Mouse (Mus musculus) forebrain, embryonic 14.5 days (tissue): ENCODE results near the gene Gm6217. TPM values are rescaled to one million over a fixed set of nuclear protein-coding genes. Genes with fewer than 3 reads are reported as not detected.
"Not testable (repeated sequence)": the region's sequence is repeated elsewhere in the genome, so short reads cannot be mapped to it uniquely, and the experiment has no call there.

Experiments used
- ATAC-seq: fragments of 200-750 bp; cut with Nextera tagmentation; 2 replicates; pipeline ENCODE4 v1.8.0; 2017; ENCODE audit warnings: mild to moderate bottlenecking, moderate library complexity
- DNase-seq: peaks from one replicate; pipeline ENCODE4 v3.0.0-alpha.2; 2015; ENCODE audit warnings: low spot score
- H3K27ac ChIP-seq: fragments of 300-500 bp; sonication (generic); 2 replicates; pipeline ENCODE4 v1.5.1; 2014; ENCODE audit warnings: low read depth, mild to moderate bottlenecking, control low read depth, low read length, moderate library complexity
- H3K27me3 ChIP-seq: fragments of 300-500 bp; sonication (generic); replicated peaks from 2 replicates; pipeline ENCODE4 v1.6.1; 2014; ENCODE audit warnings: low read length, control low read depth, mixed read lengths; ENCODE audit not compliant: control insufficient read depth, insufficient read depth
- H3K36me3 ChIP-seq: fragments of 300-500 bp; sonication (generic); 2 replicates; pipeline ENCODE4 v1.6.1; 2014; ENCODE audit warnings: low read length, control low read depth; ENCODE audit not compliant: control insufficient read depth, insufficient read depth
- H3K4me1 ChIP-seq: fragments of 300-500 bp; sonication (generic); 2 replicates; pipeline ENCODE4 v1.6.1; 2014; ENCODE audit warnings: antibody characterized with exemption, low read length, control low read depth; ENCODE audit not compliant: control insufficient read depth, insufficient read depth
- H3K4me2 ChIP-seq: fragments of 300-500 bp; sonication (generic); 2 replicates; pipeline ENCODE4 v1.6.1; 2014; ENCODE audit warnings: mild to moderate bottlenecking, control low read depth, low read length
- H3K4me3 ChIP-seq: fragments of 300-500 bp; sonication (generic); 2 replicates; pipeline ENCODE4 v1.5.1; 2014; ENCODE audit warnings: low read depth, low read length, control low read depth
- H3K9ac ChIP-seq: fragments of 300-500 bp; sonication (generic); 2 replicates; pipeline ENCODE4 v1.6.1; 2014; ENCODE audit warnings: mild to moderate bottlenecking, low read length, control low read depth, moderate library complexity
- H3K9me3 ChIP-seq: fragments of 300-500 bp; sonication (generic); replicated peaks from 2 replicates; pipeline ENCODE4 v1.6.1; 2016; ENCODE audit warnings: low read length, control low read depth, mixed read lengths; ENCODE audit not compliant: control insufficient read depth
- WGBS: fragments of 180-500 bp; shearing (Covaris S2); extraction: QIAGEN DNeasy Blood & Tissue Kit; methylation state at CpG from one replicate; pipeline ENCODE4 v1.1.7; 2014; 5-methylcytosine and 5-hydroxymethylcytosine counted together
- polyA plus RNA-seq: library from polyadenylated mRNA; unstranded; fragments of >200 nt; fragmentation: Nextera tagmentation; extraction: Ambion mirVana; gene quantifications from 2 replicates; pipeline ENCODE4 v1.2.1, GENCODE M21; 2014

Gene Gm6217
- polyA plus RNA-seq = not detected in 2 replicates

GRCm38 (mm10) chr1:82931326-82931725 lies at the start of gene Gm6217:
Gene Gm6217, minus strand, starts transcription at chr1:82931399.
- not testable (repeated sequence) for H3K36me3 ChIP-seq, H3K27me3 ChIP-seq, ATAC-seq, H3K4me1 ChIP-seq, DNase-seq, H3K4me2 ChIP-seq, H3K9ac ChIP-seq, H3K27ac ChIP-seq, H3K4me3 ChIP-seq, H3K9me3 ChIP-seq
- no CpG with 5 or more reads among the region's 6 CpGs for WGBS

GRCm38 (mm10) chr1:82977840-82978239 lies 46.6 kb upstream of the Gm6217 start:
- H3K9ac ChIP-seq = no peak overlapping the region
- no peak for DNase-seq
- H3K4me1 ChIP-seq = no peaks in the 10 kb centered on the region
- no peaks in the 10 kb centered on the region for H3K36me3 ChIP-seq
- H3K27ac ChIP-seq = no peak overlapping the region
- H3K9me3 ChIP-seq = no peaks in the 10 kb centered on the region
- H3K27me3 ChIP-seq = no peaks in the 10 kb centered on the region
- no peak overlapping the region for H3K4me2 ChIP-seq
- no peak for ATAC-seq
- H3K4me3 ChIP-seq = no peak overlapping the region

GRCm38 (mm10) chr1:82975750-82976149 lies 44.6 kb upstream of the Gm6217 start:
- Histone ChIP-seq H3K4me3 (no peak overlapping the region), H3K9ac (no peak overlapping the region), H3K4me1 (no peaks in the 10 kb centered on the region), H3K36me3 (no peaks in the 10 kb centered on the region), H3K4me2 (no peak overlapping the region), H3K9me3 (no peaks in the 10 kb centered on the region), H3K27ac (no peak overlapping the region), H3K27me3 (no peaks in the 10 kb centered on the region)
- DNase-seq (no peak), ATAC-seq (no peak)
- WGBS = 86% methylated on average over 5 of the region's 5 CpGs

- 91% methylated on average over 9 of the region's 9 CpGs for WGBS
- no peak overlapping the region for H3K9ac ChIP-seq
- ATAC-seq (no peak), DNase-seq (no peak)
- H3K4me3 ChIP-seq = no peak overlapping the region
- no peaks in the 10 kb centered on the region for H3K27me3 ChIP-seq
- no peak overlapping the region for H3K27ac ChIP-seq
- H3K4me1 ChIP-seq = no peaks in the 10 kb centered on the region
- no peak overlapping the region for H3K4me2 ChIP-seq
- H3K36me3 ChIP-seq = no peaks in the 10 kb centered on the region
- H3K9me3 ChIP-seq = no peaks in the 10 kb centered on the region
Observed at GRCm38 (mm10) chr1:82974342-82974741, 43.1 kb upstream of the Gm6217 start.

GRCm38 (mm10) chr1:82973901-82974300 lies 42.7 kb upstream of the Gm6217 start:
- DNase-seq = no peak
- no peak for ATAC-seq
- no peak overlapping the region for H3K9ac ChIP-seq
- WGBS = 79% methylated on average over 6 of the region's 6 CpGs
- no peak overlapping the region for H3K4me2 ChIP-seq
- no peak overlapping the region for H3K27ac ChIP-seq
- H3K27me3 ChIP-seq = no peaks in the 10 kb centered on the region
- no peaks in the 10 kb centered on the region for H3K9me3 ChIP-seq
- H3K4me1 ChIP-seq = no peaks in the 10 kb centered on the region
- H3K36me3 ChIP-seq = no peaks in the 10 kb centered on the region
- no peak overlapping the region for H3K4me3 ChIP-seq

GRCm38 (mm10) chr1:82973244-82973643 lies 42.0 kb upstream of the Gm6217 start:
- Histone ChIP-seq H3K27ac (no peak overlapping the region), H3K36me3 (no peaks in the 10 kb centered on the region), H3K9ac (no peak overlapping the region), H3K4me1 (no peaks in the 10 kb centered on the region), H3K27me3 (no peaks in the 10 kb centered on the region), H3K4me2 (no peak overlapping the region), H3K9me3 (no peaks in the 10 kb centered on the region), H3K4me3 (no peak overlapping the region)
- WGBS = 93% methylated on average over 1 of the region's 1 CpGs
- no peak for DNase-seq
- ATAC-seq = no peak

- H3K9me3 ChIP-seq = no peaks in the 10 kb centered on the region
- DNase-seq (no peak), ATAC-seq (no peak)
- 72% methylated on average over 4 of the region's 4 CpGs for WGBS
- no peaks in the 10 kb centered on the region for H3K27me3 ChIP-seq
- H3K4me2 ChIP-seq = no peak overlapping the region
- no peaks in the 10 kb centered on the region for H3K4me1 ChIP-seq
- H3K36me3 ChIP-seq = no peaks in the 10 kb centered on the region
- H3K27ac ChIP-seq = no peak overlapping the region
- H3K9ac ChIP-seq = no peak overlapping the region
- H3K4me3 ChIP-seq = no peak overlapping the region
Observed at GRCm38 (mm10) chr1:82972046-82972445, 40.8 kb upstream of the Gm6217 start.

- Histone ChIP-seq H3K27ac (no peak overlapping the region), H3K27me3 (no peaks in the 10 kb centered on the region), H3K36me3 (no peaks in the 10 kb centered on the region), H3K9ac (no peak overlapping the region), H3K9me3 (no peaks in the 10 kb centered on the region), H3K4me1 (no peaks in the 10 kb centered on the region), H3K4me2 (no peak overlapping the region), H3K4me3 (no peak overlapping the region)
- 74% methylated on average over 3 of the region's 3 CpGs for WGBS
- ATAC-seq (no peak), DNase-seq (no peak)
Observed at GRCm38 (mm10) chr1:82966413-82966812, 35.2 kb upstream of the Gm6217 start.

- ATAC-seq = no peak
- H3K4me2 ChIP-seq = no peak within 1 kb of the TSS
- H3K27ac ChIP-seq = no peak within 1 kb of the TSS
- 91% methylated on average over 11 of the region's 11 CpGs for WGBS
- no peaks in the 10 kb centered on the region for H3K9me3 ChIP-seq
- no peaks in the 10 kb centered on the region for H3K27me3 ChIP-seq
- no peaks in the 10 kb centered on the region for H3K4me1 ChIP-seq
- H3K9ac ChIP-seq = no peak within 1 kb of the TSS
- no peak for DNase-seq
- H3K36me3 ChIP-seq = no peaks in the 10 kb centered on the region
- H3K4me3 ChIP-seq = no peak within 1 kb of the TSS
Observed at GRCm38 (mm10) chr1:82959870-82960385, 28.7 kb upstream of the Gm6217 start, which contains the start of gene Gm47955. Gene Gm47955, plus strand, starts transcription at chr1:82960286.
